Mouse (Mus musculus) thymus, adult 2 months (tissue): ENCODE measurements around the gene Mas1.

Experiments used
- CTCF ChIP-seq: fragments of 200-500 bp; IDR thresholded peaks from 2 replicates; pipeline ENCODE4 v1.5.1; 2012; ENCODE audit warnings: mild to moderate bottlenecking, control low read depth, low read length, moderate library complexity, borderline replicate concordance; ENCODE audit not compliant: control insufficient read depth, poor library complexity, insufficient read depth; ENCODE audit errors: extremely low read depth
- POLR2A ChIP-seq: fragments of 200-500 bp; IDR thresholded peaks from 2 replicates; pipeline ENCODE4 v1.6.1; 2012; ENCODE audit warnings: mild to moderate bottlenecking, low read length, control low read depth, moderate library complexity; ENCODE audit not compliant: control insufficient read depth, poor library complexity, insufficient read depth; ENCODE audit errors: extremely low read depth

GRCm38 (mm10) chr17:12849778-12850382, 18.1 kb downstream of the Mas1 start:
- TF ChIP-seq POLR2A (no peak), CTCF (no peak)
